Mouse (Mus musculus) limb, embryonic 14.5 days (tissue): ENCODE data around the gene Hnrnpul1. TPM values are rescaled to one million over a fixed set of nuclear protein-coding genes. Genes with fewer than 3 reads are reported as not detected.

Experiments
- ATAC-seq: fragments of 200-750 bp; cut with Nextera tagmentation; 2 replicates; pipeline ENCODE4 v1.8.0; 2017; ENCODE audit warnings: low read depth, moderate number of reproducible peaks, moderate TSS enrichment; ENCODE audit not compliant: low FRiP score
- DNase-seq: peaks from one replicate; pipeline ENCODE4 v3.0.0-alpha.2; 2015; ENCODE audit warnings: low spot score
- H3K27ac ChIP-seq: fragments of 300-500 bp; sonication (generic); replicated peaks from 2 replicates; pipeline ENCODE4 v1.5.1; 2014; ENCODE audit warnings: low read depth, mild to moderate bottlenecking, low read length, moderate library complexity, mixed read lengths
- H3K27me3 ChIP-seq: fragments of 300-500 bp; sonication (generic); 2 replicates; pipeline ENCODE4 v1.6.1; 2014; ENCODE audit warnings: low read length, mixed read lengths; ENCODE audit not compliant: control insufficient read depth, insufficient read depth
- H3K36me3 ChIP-seq: fragments of 300-500 bp; sonication (generic); 2 replicates; pipeline ENCODE4 v1.6.1; 2014; ENCODE audit warnings: mild to moderate bottlenecking, low read length, moderate library complexity, mixed read lengths; ENCODE audit not compliant: control insufficient read depth, insufficient read depth
- H3K4me1 ChIP-seq: fragments of 300-500 bp; sonication (generic); 2 replicates; pipeline ENCODE4 v1.6.1; 2014; ENCODE audit warnings: antibody characterized with exemption, low read length, mixed read lengths; ENCODE audit not compliant: control insufficient read depth, insufficient read depth
- H3K4me2 ChIP-seq: fragments of 300-500 bp; sonication (generic); replicated peaks from 2 replicates; pipeline ENCODE4 v1.6.1; 2014; ENCODE audit warnings: low read depth, mild to moderate bottlenecking, low read length, moderate library complexity; ENCODE audit not compliant: severe bottlenecking
- H3K4me3 ChIP-seq: fragments of 300-500 bp; sonication (generic); replicated peaks from 2 replicates; pipeline ENCODE4 v1.5.1; 2014; ENCODE audit warnings: low read length
- H3K9ac ChIP-seq: fragments of 300-500 bp; sonication (generic); 2 replicates; pipeline ENCODE4 v1.6.1; 2014; ENCODE audit warnings: mild to moderate bottlenecking, low read depth, low read length, moderate library complexity; ENCODE audit not compliant: severe bottlenecking
- H3K9me3 ChIP-seq: fragments of 300-500 bp; sonication (generic); 2 replicates; pipeline ENCODE4 v1.6.1; 2016; ENCODE audit warnings: low read length; ENCODE audit not compliant: control insufficient read depth
- POLR2A ChIP-seq: fragments of 200-500 bp; IDR thresholded peaks from 2 replicates; pipeline ENCODE4 v1.8.0; 2012; ENCODE audit warnings: inconsistent platforms, mild to moderate bottlenecking, moderate library complexity, borderline replicate concordance; ENCODE audit not compliant: insufficient read depth, insufficient read length; ENCODE audit errors: extremely low read depth
- WGBS: fragments of 180-500 bp; shearing (Covaris S2); extraction: QIAGEN DNeasy Blood & Tissue Kit; methylation state at CpG from one replicate; pipeline ENCODE4 v1.1.7; 2014; 5-methylcytosine and 5-hydroxymethylcytosine counted together
- polyA plus RNA-seq, 2 experiments: library from polyadenylated mRNA; depleted of rRNA in 1 of 2; stranded (reverse) in 1 of 2; unstranded in 1 of 2; fragments of >200 nt; fragmentation: Nextera tagmentation in 1 of 2; extraction: Ambion mirVana in 1 of 2; gene quantifications; 2 replicates each; pipeline versions ENCODE4 v1.2.1 to v1.2.3; 2012 to 2014

The Hnrnpul1 gene
- polyA plus RNA-seq, 2 experiments = 66.8 to 80.7 TPM

- no peak for ATAC-seq
- Histone ChIP-seq H3K36me3 (peaks cover 63% of the 10 kb centered on the region), H3K27ac (no peak overlapping the region), H3K27me3 (no peaks in the 10 kb centered on the region), H3K9ac (no peak overlapping the region), H3K4me3 (no peak overlapping the region; the same call in 1 of the 2 replicates), H3K4me1 (peaks cover 13% of the 10 kb centered on the region), H3K9me3 (no peaks in the 10 kb centered on the region), H3K4me2 (peak overlapping the region; percentile 80; the same call in 1 of the 2 replicates)
- WGBS = 55% methylated on average over 10 of the region's 10 CpGs
- DNase-seq = peak; percentile 70
- no peak for TF ChIP-seq POLR2A
These were observed 34.6 kb downstream of the Hnrnpul1 start for GRCm38 (mm10) chr7:25719761-25720610.

GRCm38 (mm10) chr7:25718788-25719417 lies 35.7 kb downstream of the Hnrnpul1 start, which contains the start of gene Ccdc97:
Ccdc97 (minus strand) TSS chr7:25719088.
- Histone ChIP-seq H3K27me3 (no peaks in the 10 kb centered on the region), H3K9ac (peak within 1 kb of the TSS; percentile 64), H3K36me3 (peaks cover 63% of the 10 kb centered on the region), H3K4me3 (peak within 1 kb of the TSS; percentile 73), H3K4me1 (peaks cover 13% of the 10 kb centered on the region), H3K9me3 (no peaks in the 10 kb centered on the region), H3K4me2 (peak within 1 kb of the TSS; percentile 80), H3K27ac (peak within 1 kb of the TSS; percentile 59; the same call in 1 of the 2 replicates)
- TF ChIP-seq POLR2A = no peak
- ATAC-seq (peak; percentile 88), DNase-seq (peak; percentile 96)
- WGBS = 4% methylated on average over 32 of the region's 32 CpGs

GRCm38 (mm10) chr7:25717478-25717877 lies 37.1 kb downstream of the Hnrnpul1 start:
- TF ChIP-seq POLR2A = no peak
- no peak overlapping the region for H3K27ac ChIP-seq
- H3K9ac ChIP-seq = no peak overlapping the region; the same call in 1 of the 2 replicates
- no peaks in the 10 kb centered on the region for H3K27me3 ChIP-seq
- H3K4me3 ChIP-seq = peak overlapping the region; percentile 73; the same call in 1 of the 2 replicates
- no peak for ATAC-seq
- WGBS = 84% methylated on average over 3 of the region's 3 CpGs
- no peak for DNase-seq
- H3K36me3 ChIP-seq = peaks cover 62% of the 10 kb centered on the region
- peaks cover 13% of the 10 kb centered on the region for H3K4me1 ChIP-seq
- H3K9me3 ChIP-seq = no peaks in the 10 kb centered on the region
- peak overlapping the region; percentile 80 for H3K4me2 ChIP-seq

- WGBS = 95% methylated on average over 22 of the region's 22 CpGs
- no peaks in the 10 kb centered on the region for H3K9me3 ChIP-seq
- no peak overlapping the region for H3K9ac ChIP-seq
- ATAC-seq (no peak), DNase-seq (no peak)
- no peak overlapping the region for H3K27ac ChIP-seq
- peaks cover 26% of the 10 kb centered on the region for H3K4me1 ChIP-seq
- H3K36me3 ChIP-seq = peaks cover 53% of the 10 kb centered on the region
- TF ChIP-seq POLR2A = no peak
- H3K4me2 ChIP-seq = no peak overlapping the region
- no peaks in the 10 kb centered on the region for H3K27me3 ChIP-seq
- no peak overlapping the region for H3K4me3 ChIP-seq
These were observed 38.8 kb downstream of the Hnrnpul1 start for GRCm38 (mm10) chr7:25715731-25716271.

GRCm38 (mm10) chr7:25714581-25714980 lies 40.0 kb downstream of the Hnrnpul1 start:
- Histone ChIP-seq H3K4me1 (peaks cover 32% of the 10 kb centered on the region), H3K27ac (no peak overlapping the region), H3K36me3 (peaks cover 49% of the 10 kb centered on the region), H3K9me3 (no peaks in the 10 kb centered on the region), H3K4me2 (no peak overlapping the region), H3K27me3 (no peaks in the 10 kb centered on the region), H3K4me3 (no peak overlapping the region), H3K9ac (no peak overlapping the region)
- WGBS = 95% methylated on average over 8 of the region's 8 CpGs
- DNase-seq (no peak), ATAC-seq (no peak)
- no peak for TF ChIP-seq POLR2A
